ENCODE assay signal across 11 mouse cellular contexts in the genomic region with DNA sequence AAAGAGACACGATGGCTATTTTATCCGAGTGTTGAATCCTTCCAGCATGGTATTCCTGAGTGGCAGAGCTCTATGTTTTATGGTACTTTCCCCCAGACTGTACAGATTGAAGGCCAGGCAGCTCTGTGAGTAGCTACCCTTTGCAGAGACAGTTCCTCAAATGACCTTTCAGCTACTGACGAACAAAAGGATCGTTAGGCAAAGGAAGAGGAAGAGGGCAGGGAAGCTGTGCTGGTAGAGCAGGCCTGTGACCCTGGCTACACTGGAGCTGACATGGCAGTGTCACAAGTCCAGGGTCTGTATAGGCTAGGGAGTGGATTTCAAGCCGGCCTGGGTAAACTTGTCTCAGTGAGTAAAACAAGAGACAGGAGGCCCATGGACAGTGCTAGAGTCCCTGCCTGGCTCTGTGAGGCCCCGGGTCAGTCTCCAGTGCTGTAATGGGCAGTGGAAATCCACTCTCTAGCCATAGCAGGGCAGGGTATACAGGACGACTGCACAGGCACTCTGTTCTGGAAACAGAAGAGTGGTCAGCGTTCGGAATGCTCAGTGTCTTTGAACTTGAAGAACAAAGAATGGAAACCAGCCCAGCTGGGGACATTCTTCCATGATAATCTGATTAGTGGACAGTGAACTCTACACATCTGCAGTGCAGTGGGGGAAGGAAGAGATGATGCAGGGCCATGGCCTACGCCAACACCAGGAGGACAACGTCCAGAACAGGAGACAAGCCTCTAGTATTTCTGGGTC. TPM values are rescaled to one million over a fixed set of nuclear protein-coding genes. Genes with fewer than 3 reads are reported as not detected.
DNase-seq lines count a peak whose midpoint lies in the region; ATAC-seq and TF ChIP-seq lines count a peak whose summit lies in the region.
"Had no signal": no experiment of that assay in that cellular context is flagged by ENCODE, and none has a peak within 500 bp of the region (broad histone marks: within the 10 kb centered on the region; RNA-seq: fewer than 3 reads in every experiment).

No protein-coding gene starts in this region.

- no peak for ATAC-seq in kidney, postnatal 0 days (replicated peaks; ENCODE audit: low FRiP score, low read depth)

- H3K27me3 ChIP-seq in kidney, postnatal 0 days (ENCODE audit: insufficient read depth, low read length): no peaks in the 10 kb centered on the region
- H3K27me3 ChIP-seq in limb, embryonic 10.5 days (ENCODE audit: low read depth, poor library complexity, severe bottlenecking): no peaks in the 10 kb centered on the region
- H3K27me3 ChIP-seq: embryonic facial prominence, embryonic 13.5 days; hindbrain, embryonic 12.5 days had no signal

- H3K4me3 ChIP-seq in gastrocnemius, adult 2 months: no peak overlapping the region
- no peak overlapping the region for H3K4me3 ChIP-seq in kidney, postnatal 0 days (replicated peaks; ENCODE audit: low read depth, low read length)
- no peak overlapping the region for H3K4me3 ChIP-seq in limb, embryonic 10.5 days
- H3K4me3 ChIP-seq: embryonic facial prominence, embryonic 13.5 days; hindbrain, embryonic 12.5 days had no signal

- peak overlapping the region; percentile 57 for H3K27ac ChIP-seq in gastrocnemius, adult 2 months
- peak overlapping the region; percentile 14; the same call in 1 of the 2 replicates for H3K27ac ChIP-seq in kidney, postnatal 0 days
- H3K27ac ChIP-seq in limb, embryonic 10.5 days: peak overlapping the region; percentile 56
- H3K27ac ChIP-seq: embryonic facial prominence, embryonic 13.5 days; hindbrain, embryonic 12.5 days had no signal

- no peak overlapping the region for H3K9ac ChIP-seq in kidney, postnatal 0 days (ENCODE audit: low read depth, low read length)
- H3K9ac ChIP-seq: embryonic facial prominence, embryonic 13.5 days; hindbrain, embryonic 12.5 days had no signal

- no peak for TF ChIP-seq CTCF in gastrocnemius, adult 2 months (IDR thresholded peaks at IDR 0.05)
- no peak for TF ChIP-seq CTCF in kidney, postnatal 0 days (IDR thresholded peaks at IDR 0.05; ENCODE audit: low read depth)

- intact Hi-C loops in gastrocnemius, adult 2 months (cut with DNase I): no loop called here

- no peak overlapping the region for H3K4me2 ChIP-seq in kidney, postnatal 0 days (ENCODE audit: low read length)
- H3K4me2 ChIP-seq: embryonic facial prominence, embryonic 13.5 days; hindbrain, embryonic 12.5 days had no signal

- H3K36me3 ChIP-seq in kidney, postnatal 0 days (ENCODE audit: insufficient read depth, low read length): no peaks in the 10 kb centered on the region
- H3K36me3 ChIP-seq in limb, embryonic 10.5 days: no peaks in the 10 kb centered on the region
- H3K36me3 ChIP-seq: embryonic facial prominence, embryonic 13.5 days; hindbrain, embryonic 12.5 days had no signal

- no peaks in the 10 kb centered on the region for H3K4me1 ChIP-seq in kidney, postnatal 0 days (replicated peaks; ENCODE audit: insufficient read depth, low read length)
- peaks cover 16% of the 10 kb centered on the region for H3K4me1 ChIP-seq in limb, embryonic 10.5 days

- 66% methylated on average over 11 of the region's 11 CpGs for WGBS in kidney, postnatal 0 days
- 79% methylated on average over 11 of the region's 11 CpGs for WGBS in limb, embryonic 10.5 days

- no peak for DNase-seq in gastrocnemius, adult 2 months
- no peak for DNase-seq in gastrocnemius, adult 8-10 months (ENCODE audit: low spot score in 2 of 2)
- DNase-seq in kidney, postnatal 0 days (ENCODE audit: low spot score): no peak
- no peak for DNase-seq in kidney, postnatal 25 days
- DNase-seq in 416B (ENCODE audit: low read depth): peak; percentile 39
- DNase-seq in limb, embryonic 10.5 days (ENCODE audit: low spot score): no peak
- DNase-seq in ovary, postnatal 36 days (ENCODE audit: low spot score): no peak
- DNase-seq in spleen, postnatal 14 days (ENCODE audit: low spot score in 2 of 2): no peak
- DNase-seq: cerebellum, adult 11 months had no signal

- no peaks in the 10 kb centered on the region for H3K9me3 ChIP-seq in kidney, postnatal 0 days (replicated peaks; ENCODE audit: low read length)
- H3K9me3 ChIP-seq in limb, embryonic 10.5 days (replicated peaks): no peaks in the 10 kb centered on the region
- H3K9me3 ChIP-seq: embryonic facial prominence, embryonic 13.5 days; hindbrain, embryonic 12.5 days had no signal

RNA-seq across cellular contexts. Expression of gene Xxylt1, which starts 51.3 kb away (rescaled TPM):
- total RNA-seq in gastrocnemius, adult 2 months (2021): 1 to 10 TPM; 2.0 to 6.2 TPM
- 1 to 10 TPM; 2.8 to 3.6 (median 3.0) TPM for total RNA-seq in gastrocnemius, adult 8-10 months (2022)
- polyA plus RNA-seq in kidney, postnatal 0 days (2015; fragmentation: Nextera tagmentation; extraction: Ambion mirVana): 17.6 and 20.0 TPM in 2 replicates
- polyA plus RNA-seq in limb, embryonic 10.5 days (2016; fragmentation: Nextera tagmentation; extraction: Ambion mirVana): 16.4 and 16.6 TPM in 2 replicates
